Mouse (Mus musculus) megakaryocyte, embryonic 14.5 days (primary cell): Measurements from ENCODE around the gene Gm42669.

ENCODE experiments used
- FLI1 ChIP-seq: IDR thresholded peaks from 2 replicates; pipeline ENCODE4 v1.6.1; 2012; ENCODE audit warnings: low read length, inconsistent platforms, mixed read lengths
- GATA1 ChIP-seq: IDR thresholded peaks from 3 replicates; pipeline ENCODE4 v1.6.1; 2012; ENCODE audit warnings: mixed read lengths, low read length, inconsistent platforms, borderline replicate concordance

DNA sequence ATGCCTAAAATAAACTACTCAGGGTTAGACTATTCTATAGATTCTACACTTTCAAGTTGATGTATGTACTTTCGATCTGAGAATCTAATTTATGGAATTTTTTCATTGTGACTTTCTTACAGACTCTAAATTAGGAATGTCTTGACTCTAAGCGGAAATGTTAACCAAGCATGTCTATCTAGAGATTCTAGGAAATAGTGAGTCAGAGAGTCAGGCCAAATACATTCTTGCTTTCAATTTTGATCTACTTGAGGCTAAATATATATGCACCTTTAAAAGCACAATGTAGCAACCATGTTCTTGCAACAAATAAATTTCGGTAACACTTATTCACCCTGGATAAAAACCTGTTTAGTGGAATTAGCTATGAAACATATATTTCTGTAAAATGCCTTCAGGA, 21.4 kb downstream of the Gm42669 start:
- TF ChIP-seq GATA1, result no peak
- TF ChIP-seq FLI1, result no peak
